14 mouse cellular contexts compared by ENCODE assay signal in the genomic region with DNA sequence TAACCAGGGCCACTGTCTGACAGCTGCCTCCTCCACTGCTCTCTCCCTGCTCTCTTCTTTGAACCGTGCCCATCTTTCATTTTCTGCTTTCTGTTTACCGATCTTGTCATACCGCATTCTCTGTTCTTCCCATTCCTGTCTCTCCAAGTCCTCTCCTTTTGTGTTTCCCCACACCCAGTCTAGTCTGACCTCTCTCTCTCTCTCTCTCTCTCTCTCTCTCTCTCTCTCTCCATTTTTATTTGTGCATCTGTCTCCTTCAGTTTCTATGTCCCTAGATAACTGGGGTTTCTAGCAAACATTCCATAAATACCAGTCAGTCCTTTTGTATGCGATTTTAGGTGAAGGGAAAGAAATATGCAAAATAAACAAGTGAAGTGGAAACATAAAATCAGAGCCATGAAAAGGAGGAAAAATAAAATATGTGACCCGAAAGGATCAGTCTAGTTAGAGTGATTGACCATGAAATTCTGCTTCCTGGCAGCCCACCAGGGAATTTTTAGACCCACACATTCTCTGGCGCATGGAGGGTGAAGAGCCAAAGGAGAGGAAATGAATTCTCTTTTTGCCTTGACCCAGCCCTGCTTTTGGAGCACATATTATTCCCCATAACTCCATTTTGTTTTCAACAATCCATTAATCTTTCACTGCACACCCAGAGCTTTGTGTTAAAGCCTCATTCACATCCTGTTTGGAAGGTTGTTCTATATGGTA. TPM values are rescaled to one million over a fixed set of nuclear protein-coding genes. Genes with fewer than 3 reads are reported as not detected.
DNase-seq lines count a peak whose midpoint lies in the region; ATAC-seq and TF ChIP-seq lines count a peak whose summit lies in the region.
"Had no signal": no experiment of that assay in that cellular context is flagged by ENCODE, and none has a peak within 500 bp of the region (broad histone marks: within the 10 kb centered on the region; RNA-seq: fewer than 3 reads in every experiment).

No protein-coding gene starts in this region.

- TF ChIP-seq EP300 in CH12.LX (IDR thresholded peaks at IDR 0.05; ENCODE audit: low read length): no peak

- no peaks in the 10 kb centered on the region for H3K36me3 ChIP-seq in heart, embryonic 10.5 days
- no peaks in the 10 kb centered on the region for H3K36me3 ChIP-seq in CH12.LX (replicated peaks in 1 of 2; ENCODE audit: control insufficient read depth in 1 of 2, insufficient read depth in 1 of 2, low read length in 1 of 2)
- H3K36me3 ChIP-seq in midbrain, postnatal 0 days (ENCODE audit: insufficient read depth, low read length): no peaks in the 10 kb centered on the region
- H3K36me3 ChIP-seq: midbrain, embryonic 12.5 days; neural tube, embryonic 12.5 days had no signal

- WGBS in heart, embryonic 10.5 days: 79% methylated on average over 6 of the region's 6 CpGs
- 76% methylated on average over 6 of the region's 6 CpGs for WGBS in midbrain, postnatal 0 days

- TF ChIP-seq POLR2A in CH12.LX (IDR thresholded peaks at IDR 0.05; ENCODE audit: low read depth, low read length): no peak

- peak overlapping the region; percentile 36; the same call in 1 of the 2 replicates for H3K4me2 ChIP-seq in CH12.LX (ENCODE audit: insufficient read depth, low read depth, poor library complexity, severe bottlenecking)
- no peak overlapping the region for H3K4me2 ChIP-seq in midbrain, postnatal 0 days (ENCODE audit: low read depth, low read length, poor library complexity, severe bottlenecking)
- H3K4me2 ChIP-seq: midbrain, embryonic 12.5 days; neural tube, embryonic 12.5 days had no signal

- peaks cover 4% of the 10 kb centered on the region; the same call in 1 of the 2 replicates for H3K4me1 ChIP-seq in heart, embryonic 10.5 days
- H3K4me1 ChIP-seq in CH12.LX (ENCODE audit: control insufficient read depth in 1 of 2, insufficient read depth in 2 of 2): no peaks in the 10 kb centered on the region
- no peaks in the 10 kb centered on the region for H3K4me1 ChIP-seq in midbrain, postnatal 0 days (ENCODE audit: insufficient read depth, low read length)
- H3K4me1 ChIP-seq: midbrain, embryonic 12.5 days; neural tube, embryonic 12.5 days had no signal

- no peak for TF ChIP-seq CTCF in CH12.LX (conservative IDR thresholded peaks at IDR 0.05 in 1 of 2, IDR thresholded peaks at IDR 0.05 in 1 of 2; ENCODE audit: low read depth in 2 of 2, low read length in 2 of 2)
- TF ChIP-seq CTCF in midbrain, postnatal 0 days (IDR thresholded peaks at IDR 0.05): no peak

- peak; percentile 16 for DNase-seq in heart, postnatal 4 days
- no peak for DNase-seq in heart, embryonic 10.5 days (ENCODE audit: low spot score)
- no peak for DNase-seq in CH12.LX (ENCODE audit: extremely low read depth)
- peak; percentile 36 for DNase-seq in kidney, adult 9 months
- peak; percentile 68 for DNase-seq in lung, postnatal 10 days
- DNase-seq in midbrain, postnatal 0 days (ENCODE audit: low spot score): no peak
- DNase-seq: cerebellum, adult 9-11 months; gastrocnemius, postnatal 36 days; layer of hippocampus, adult 9-11 months; right cerebral cortex, adult 18-20 months had no signal

- ATAC-seq in midbrain, postnatal 0 days (ENCODE audit: low FRiP score): no peak
- ATAC-seq in CD4-positive, CD25-positive, alpha-beta regulatory T cell, adult 4 months: no peak
- ATAC-seq: hindbrain, postnatal 0 days had no signal

- in situ Hi-C loops in CH12.LX (cut with MboI; ENCODE audit: low pct_ligation_motif_present, low pct_unique_long_range_greater_than_20kb, low sequenced_read_pairs): no loop called here

- no peaks in the 10 kb centered on the region for H3K79me2 ChIP-seq in CH12.LX (replicated peaks; ENCODE audit: control insufficient read depth, extremely low read depth, insufficient read depth, poor library complexity, severe bottlenecking)

- TF ChIP-seq RAD21 in CH12.LX (IDR thresholded peaks at IDR 0.05; ENCODE audit: low read depth, low read length): no peak

- H3K27ac ChIP-seq in heart, embryonic 10.5 days: no peak overlapping the region
- no peak overlapping the region for H3K27ac ChIP-seq in CH12.LX (ENCODE audit: insufficient read depth, low read depth)
- H3K27ac ChIP-seq in midbrain, postnatal 0 days (ENCODE audit: low read depth, low read length): no peak overlapping the region
- H3K27ac ChIP-seq: hindbrain, postnatal 0 days; midbrain, embryonic 12.5 days; neural tube, embryonic 12.5 days had no signal

- no peak overlapping the region for H3K4me3 ChIP-seq in heart, embryonic 10.5 days
- no peak overlapping the region for H3K4me3 ChIP-seq in CH12.LX (replicated peaks in 1 of 3; ENCODE audit: low read depth in 2 of 3, low read length in 2 of 3, poor library complexity in 1 of 3)
- H3K4me3 ChIP-seq in midbrain, postnatal 0 days (ENCODE audit: low read depth, low read length): no peak overlapping the region
- H3K4me3 ChIP-seq: midbrain, embryonic 12.5 days; neural tube, embryonic 12.5 days had no signal

- H3K9ac ChIP-seq in CH12.LX (ENCODE audit: insufficient read depth, low read depth): no peak overlapping the region
- no peak overlapping the region for H3K9ac ChIP-seq in midbrain, postnatal 0 days (replicated peaks; ENCODE audit: low read length, poor library complexity, severe bottlenecking)
- H3K9ac ChIP-seq: midbrain, embryonic 12.5 days; neural tube, embryonic 12.5 days had no signal

- H3K9me3 ChIP-seq in heart, embryonic 10.5 days: no peaks in the 10 kb centered on the region
- H3K9me3 ChIP-seq in CH12.LX (replicated peaks; ENCODE audit: low read length): no peaks in the 10 kb centered on the region
- no peaks in the 10 kb centered on the region for H3K9me3 ChIP-seq in midbrain, postnatal 0 days (ENCODE audit: low read length)
- H3K9me3 ChIP-seq: midbrain, embryonic 12.5 days; neural tube, embryonic 12.5 days had no signal

- dilution Hi-C loops in CH12.LX (cut with MboI; ENCODE audit: extremely low pct_ligation_motif_present, extremely low pct_unique_long_range_greater_than_20kb, low sequenced_read_pairs): no loop called here

- H3K27me3 ChIP-seq in heart, embryonic 10.5 days (ENCODE audit: insufficient read depth, poor library complexity, severe bottlenecking): no peaks in the 10 kb centered on the region
- H3K27me3 ChIP-seq in CH12.LX (replicated peaks): no peaks in the 10 kb centered on the region
- no peaks in the 10 kb centered on the region for H3K27me3 ChIP-seq in midbrain, postnatal 0 days (ENCODE audit: insufficient read depth, low read length)
- H3K27me3 ChIP-seq: midbrain, embryonic 12.5 days; neural tube, embryonic 12.5 days had no signal

TF ChIP-seq in CH12.LX, 34 proteins besides CTCF, POLR2A, EP300 and RAD21:
- TF ChIP-seq MYC (IDR thresholded peaks at IDR 0.05; ENCODE audit: low read depth, low read length): no peak
- TF ChIP-seq E2F4 (IDR thresholded peaks at IDR 0.05; ENCODE audit: insufficient replicate concordance, low read depth, low read length): no peak
- TF ChIP-seq CHD2 (IDR thresholded peaks at IDR 0.05; ENCODE audit: low read length): no peak
- no peak for TF ChIP-seq TBP (conservative IDR thresholded peaks at IDR 0.05; ENCODE audit: low read depth, low read length)
- no peak for TF ChIP-seq ZMIZ1 (IDR thresholded peaks at IDR 0.05; ENCODE audit: low read depth, low read length)
- TF ChIP-seq ELF1 (IDR thresholded peaks at IDR 0.05; ENCODE audit: low read depth, low read length): no peak
- no peak for TF ChIP-seq ZKSCAN1 (IDR thresholded peaks at IDR 0.05; ENCODE audit: borderline replicate concordance, low read depth, low read length)
- TF ChIP-seq USF2 (conservative IDR thresholded peaks at IDR 0.05; ENCODE audit: low read depth, low read length): no peak
- no peak for TF ChIP-seq RCOR1 (conservative IDR thresholded peaks at IDR 0.05; ENCODE audit: low read depth, low read length)

RNA-seq across cellular contexts. Expression of a gene that starts 11.7 kb away (rescaled TPM):
- total RNA-seq in heart, postnatal 4 days (2021): 1 to 10 TPM; 8.1 to 9.8 TPM
- 1.5 and 2.4 TPM in 2 replicates for polyA plus RNA-seq in heart, embryonic 10.5 days (2016; fragmentation: Nextera tagmentation; extraction: Ambion mirVana)
- total RNA-seq in CH12.LX (2012; rRNA removed) (not detected in 2 replicates), CH12.LX (2014; rRNA removed) (not detected in 2 replicates)
- not detected in 2 replicates for polyA plus RNA-seq in CH12.LX (2012; ENCODE audit: insufficient read length, low read depth)
- 1.0 and 1.2 TPM in 2 replicates for total RNA-seq in midbrain, postnatal 0 days (2014; rRNA removed)
- 1.1 and 1.5 TPM in 2 replicates for polyA plus RNA-seq in midbrain, postnatal 0 days (2015; fragmentation: Nextera tagmentation; extraction: Ambion mirVana)
- polyA plus RNA-seq in CD4-positive, CD25-positive, alpha-beta regulatory T cell, adult 4 months (2017; shearing (Covaris generic)): not detected

Comparison
In these comparisons a context has a peak if more than half of its experiments do, and no peak if none do; other contexts are left out.
1. DNase-seq: peak in heart, postnatal 4 days (single experiment), kidney, adult 9 months (single experiment) and lung, postnatal 10 days (single experiment); none in heart, embryonic 10.5 days (single experiment), CH12.LX (single experiment) and midbrain, postnatal 0 days (single experiment).